Mouse (Mus musculus): ENCODE results near the gene Hoxd13. TPM values are rescaled to one million over a fixed set of nuclear protein-coding genes. Genes with fewer than 3 reads are reported as not detected.

The Hoxd13 gene
- polyA plus RNA-seq, 1 experiment from 2014 or later, result not detected

DNA sequence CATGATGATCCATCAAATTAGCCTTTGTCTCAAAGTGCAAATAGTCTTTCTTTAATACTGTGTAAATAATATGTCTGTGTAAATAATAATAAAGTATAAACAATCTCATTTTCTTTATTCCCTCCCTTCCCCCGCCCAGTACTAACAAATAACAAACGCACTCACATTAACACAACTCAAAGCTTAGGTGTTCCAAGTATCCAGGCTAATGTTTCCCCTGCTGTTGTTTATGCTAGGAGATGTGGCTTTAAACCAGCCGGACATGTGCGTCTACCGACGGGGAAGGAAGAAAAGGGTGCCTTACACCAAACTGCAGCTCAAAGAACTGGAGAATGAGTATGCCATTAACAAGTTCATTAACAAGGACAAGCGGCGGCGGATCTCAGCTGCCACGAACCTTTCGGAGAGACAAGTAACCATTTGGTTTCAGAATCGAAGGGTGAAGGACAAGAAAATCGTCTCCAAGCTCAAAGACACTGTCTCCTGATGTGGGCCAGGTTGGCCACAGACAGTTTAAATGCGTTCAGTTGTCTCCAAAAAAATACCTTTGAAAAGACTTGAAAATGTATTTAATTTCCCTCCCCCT, 1.6 kb downstream of the Hoxd13 start:
- Histone ChIP-seq H3K27me3 (ENCODE audit: control insufficient read depth, insufficient read depth, low read length) (peaks cover 95% of the 10 kb centered on the region), H3K4me3 (ENCODE audit: low read depth, low read length) (no peak overlapping the region), H3K36me3 (ENCODE audit: control insufficient read depth, insufficient read depth, low read length) (no peaks in the 10 kb centered on the region), H3K9ac (ENCODE audit: low read length) (no peak overlapping the region), H3K4me2 (no peak overlapping the region), H3K4me1 (ENCODE audit: control insufficient read depth, insufficient read depth, low read length) (peaks cover 8% of the 10 kb centered on the region; the same call in 1 of the 2 replicates), H3K27ac (ENCODE audit: low read depth, low read length) (no peak overlapping the region), H3K9me3 (ENCODE audit: control insufficient read depth, low read length) (no peaks in the 10 kb centered on the region)
- WGBS, result 2% methylated on average over 14 of the region's 14 CpGs
- no peak for ATAC-seq (ENCODE audit: low FRiP score)
- peak; percentile 95 for DNase-seq (ENCODE audit: low spot score, missing footprints)

GRCm38 (mm10) chr2:74670632-74671188, 2.6 kb downstream of the Hoxd13 start:
- 3% methylated on average over 3 of the region's 3 CpGs for WGBS
- Histone ChIP-seq H3K4me2 (no peak overlapping the region), H3K27ac (ENCODE audit: low read depth, low read length) (no peak overlapping the region), H3K9me3 (ENCODE audit: control insufficient read depth, low read length) (no peaks in the 10 kb centered on the region), H3K36me3 (ENCODE audit: control insufficient read depth, insufficient read depth, low read length) (no peaks in the 10 kb centered on the region), H3K4me3 (ENCODE audit: low read depth, low read length) (no peak overlapping the region), H3K4me1 (ENCODE audit: control insufficient read depth, insufficient read depth, low read length) (peaks cover 8% of the 10 kb centered on the region; the same call in 1 of the 2 replicates), H3K27me3 (ENCODE audit: control insufficient read depth, insufficient read depth, low read length) (peaks cover 96% of the 10 kb centered on the region), H3K9ac (ENCODE audit: low read length) (no peak overlapping the region)
- ATAC-seq (ENCODE audit: low FRiP score), result no peak
- DNase-seq (ENCODE audit: low spot score, missing footprints), result peak; percentile 93

DNA sequence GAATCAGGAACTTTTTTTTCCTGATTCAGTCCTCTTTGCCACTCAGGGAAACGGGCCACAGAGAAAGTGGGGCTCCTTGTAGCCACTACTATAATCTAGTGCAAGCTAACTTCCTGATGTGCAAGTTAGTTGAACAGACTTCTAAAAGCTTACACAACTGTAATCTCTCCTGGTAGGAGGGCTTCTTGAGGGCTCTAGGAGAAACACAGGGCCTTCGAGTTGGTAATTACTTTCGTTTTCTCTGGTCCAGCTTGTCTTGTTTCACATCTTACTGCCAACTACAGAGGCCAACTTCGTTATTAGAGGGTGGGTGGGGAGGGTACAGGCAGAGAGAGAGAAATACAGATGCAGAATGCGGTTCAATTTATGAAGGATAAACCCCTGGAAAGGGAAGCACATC, 3.7 kb downstream of the Hoxd13 start:
- DNase-seq (ENCODE audit: low spot score, missing footprints) (peak; percentile 94), ATAC-seq (ENCODE audit: low FRiP score) (no peak)
- peaks cover 8% of the 10 kb centered on the region; the same call in 1 of the 2 replicates for H3K4me1 ChIP-seq (ENCODE audit: control insufficient read depth, insufficient read depth, low read length)
- H3K27me3 ChIP-seq (ENCODE audit: control insufficient read depth, insufficient read depth, low read length), result peaks cover 97% of the 10 kb centered on the region
- WGBS, result 6% methylated on average over 5 of the region's 5 CpGs
- no peaks in the 10 kb centered on the region for H3K36me3 ChIP-seq (ENCODE audit: control insufficient read depth, insufficient read depth, low read length)
- no peak overlapping the region for H3K9ac ChIP-seq (ENCODE audit: low read length)
- H3K4me2 ChIP-seq, result no peak overlapping the region
- no peak overlapping the region for H3K27ac ChIP-seq (ENCODE audit: low read depth, low read length)
- H3K9me3 ChIP-seq (ENCODE audit: control insufficient read depth, low read length), result no peaks in the 10 kb centered on the region
- H3K4me3 ChIP-seq (ENCODE audit: low read depth, low read length), result no peak overlapping the region

- peak; percentile 71 for ATAC-seq (ENCODE audit: low FRiP score)
- no peak for DNase-seq (ENCODE audit: low spot score, missing footprints)
- H3K9me3 ChIP-seq (ENCODE audit: control insufficient read depth, low read length), result no peaks in the 10 kb centered on the region
- no peak overlapping the region for H3K9ac ChIP-seq (ENCODE audit: low read length)
- peak overlapping the region; percentile 7; the same call in 1 of the 2 replicates for H3K4me2 ChIP-seq
- H3K4me1 ChIP-seq (ENCODE audit: control insufficient read depth, insufficient read depth, low read length), result peaks cover 8% of the 10 kb centered on the region; the same call in 1 of the 2 replicates
- no peaks in the 10 kb centered on the region for H3K36me3 ChIP-seq (ENCODE audit: control insufficient read depth, insufficient read depth, low read length)
- under 1% methylated on average over 40 of the region's 40 CpGs for WGBS
- no peak overlapping the region; the same call in 1 of the 2 replicates for H3K4me3 ChIP-seq (ENCODE audit: low read depth, low read length)
- peaks cover 98% of the 10 kb centered on the region for H3K27me3 ChIP-seq (ENCODE audit: control insufficient read depth, insufficient read depth, low read length)
- no peak overlapping the region for H3K27ac ChIP-seq (ENCODE audit: low read depth, low read length)
Observed at GRCm38 (mm10) chr2:74672481-74673362, 4.6 kb downstream of the Hoxd13 start.

DNA sequence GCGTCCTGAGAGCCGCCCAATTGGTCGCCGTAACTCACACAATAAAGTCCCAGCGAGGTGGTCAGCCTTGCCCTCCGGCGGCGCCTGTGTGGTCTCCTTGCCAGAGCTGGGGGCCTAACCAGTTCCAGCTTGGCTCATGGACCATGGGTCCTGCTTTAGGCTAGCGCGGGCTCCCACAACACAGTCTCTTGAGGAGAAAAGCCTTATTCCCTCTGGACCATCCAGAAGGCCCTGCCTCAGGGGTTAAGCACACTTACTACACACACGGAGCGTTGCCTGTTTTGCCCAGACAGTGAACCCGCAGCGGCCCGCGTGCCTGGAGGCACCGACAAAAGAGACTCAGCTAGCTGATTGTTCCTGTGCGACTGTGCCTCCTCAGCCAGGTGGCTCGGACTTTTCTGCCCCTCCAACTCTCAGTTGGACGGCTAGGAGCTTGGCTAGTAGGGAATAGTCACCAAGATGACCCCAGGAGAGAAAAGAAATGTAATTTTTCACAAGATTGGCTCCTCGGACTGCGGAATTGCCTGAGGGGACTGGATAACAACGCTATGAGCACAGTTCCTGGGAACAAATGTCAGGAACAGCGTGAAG, 5.8 kb downstream of the Hoxd13 start:
- Histone ChIP-seq H3K9me3 (ENCODE audit: control insufficient read depth, low read length) (no peaks in the 10 kb centered on the region), H3K36me3 (ENCODE audit: control insufficient read depth, insufficient read depth, low read length) (no peaks in the 10 kb centered on the region), H3K4me3 (ENCODE audit: low read depth, low read length) (no peak overlapping the region), H3K9ac (ENCODE audit: low read length) (no peak overlapping the region), H3K4me1 (ENCODE audit: control insufficient read depth, insufficient read depth, low read length) (no peaks in the 10 kb centered on the region), H3K27me3 (ENCODE audit: control insufficient read depth, insufficient read depth, low read length) (peaks cover 98% of the 10 kb centered on the region), H3K4me2 (no peak overlapping the region), H3K27ac (ENCODE audit: low read depth, low read length) (no peak overlapping the region)
- DNase-seq (ENCODE audit: low spot score, missing footprints) (no peak), ATAC-seq (ENCODE audit: low FRiP score) (no peak)
- 1% methylated on average over 24 of the region's 24 CpGs for whole genome bisulfite sequencing

DNA sequence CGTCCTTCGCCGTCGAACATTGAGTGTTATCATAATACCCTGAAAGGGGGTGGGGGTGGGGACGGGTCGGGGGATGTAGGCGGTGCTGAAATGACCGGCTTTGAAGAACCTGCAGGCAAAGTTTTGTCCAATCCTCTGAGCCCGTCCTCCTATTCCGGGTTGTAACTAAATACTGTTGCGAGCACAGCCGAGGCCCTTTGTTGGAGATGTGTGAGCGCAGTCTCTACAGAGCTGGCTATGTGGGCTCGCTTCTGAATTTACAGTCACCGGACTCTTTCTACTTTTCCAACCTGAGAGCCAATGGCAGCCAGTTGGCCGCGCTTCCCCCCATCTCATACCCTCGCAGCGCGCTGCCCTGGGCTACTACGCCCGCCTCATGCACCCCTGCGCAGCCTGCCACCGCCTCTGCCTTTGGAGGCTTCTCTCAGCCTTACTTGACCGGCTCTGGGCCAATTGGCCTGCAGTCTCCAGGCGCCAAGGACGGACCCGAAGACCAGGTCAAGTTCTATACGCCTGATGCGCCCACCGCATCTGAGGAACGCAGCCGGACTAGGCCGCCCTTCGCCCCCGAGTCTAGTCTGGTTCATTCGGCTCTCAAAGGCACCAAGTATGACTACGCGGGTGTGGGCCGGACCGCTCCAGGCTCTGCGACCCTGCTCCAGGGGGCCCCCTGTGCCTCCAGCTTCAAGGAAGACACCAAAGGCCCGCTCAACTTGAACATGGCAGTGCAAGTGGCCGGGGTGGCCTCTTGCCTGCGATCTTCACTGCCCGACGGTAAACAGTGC, 7.0 kb downstream of the Hoxd13 start, which contains the start of gene Hoxd12:
Gene Hoxd12, plus strand, starts transcription at position 133 of the 785 bp plus-strand sequence.
- Histone ChIP-seq H3K4me2 (no peak within 1 kb of the TSS), H3K27me3 (ENCODE audit: control insufficient read depth, insufficient read depth, low read length) (peaks cover 98% of the 10 kb centered on the region), H3K9ac (ENCODE audit: low read length) (no peak within 1 kb of the TSS), H3K4me1 (ENCODE audit: control insufficient read depth, insufficient read depth, low read length) (no peaks in the 10 kb centered on the region), H3K36me3 (ENCODE audit: control insufficient read depth, insufficient read depth, low read length) (no peaks in the 10 kb centered on the region), H3K9me3 (ENCODE audit: control insufficient read depth, low read length) (no peaks in the 10 kb centered on the region), H3K27ac (ENCODE audit: low read depth, low read length) (no peak within 1 kb of the TSS), H3K4me3 (ENCODE audit: low read depth, low read length) (no peak within 1 kb of the TSS)
- WGBS, result 3% methylated on average over 47 of the region's 47 CpGs
- ATAC-seq (ENCODE audit: low FRiP score), result no peak
- no peak for DNase-seq (ENCODE audit: low spot score, missing footprints)

DNA sequence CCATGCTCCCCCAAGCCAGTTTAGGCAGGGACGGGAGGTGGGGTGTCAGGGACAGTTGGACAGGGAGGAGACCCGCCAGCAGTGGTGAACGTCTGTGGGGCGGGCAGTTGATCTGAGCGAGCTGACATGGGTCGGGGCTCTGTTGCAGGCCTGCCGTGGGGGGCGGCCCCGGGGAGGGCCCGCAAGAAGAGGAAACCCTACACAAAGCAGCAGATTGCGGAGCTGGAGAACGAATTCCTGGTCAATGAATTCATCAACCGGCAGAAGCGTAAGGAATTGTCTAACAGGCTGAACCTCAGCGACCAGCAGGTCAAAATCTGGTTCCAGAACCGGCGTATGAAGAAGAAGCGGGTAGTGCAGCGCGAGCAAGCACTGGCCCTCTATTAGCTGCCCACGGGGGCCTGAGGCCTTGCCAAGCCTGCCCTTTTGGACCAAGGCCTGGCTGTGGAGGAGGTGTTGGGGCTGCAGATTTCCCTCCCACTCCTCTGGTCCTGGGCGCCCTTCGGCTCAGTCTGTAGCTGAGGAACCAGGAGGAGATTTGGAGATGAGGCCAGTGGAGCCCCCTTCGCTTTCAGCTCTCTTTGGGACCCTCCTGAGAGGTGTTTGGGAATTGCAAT, 7.7 kb downstream of the Hoxd13 start:
- Histone ChIP-seq H3K4me1 (ENCODE audit: control insufficient read depth, insufficient read depth, low read length) (no peaks in the 10 kb centered on the region), H3K36me3 (ENCODE audit: control insufficient read depth, insufficient read depth, low read length) (no peaks in the 10 kb centered on the region), H3K9ac (ENCODE audit: low read length) (no peak overlapping the region), H3K9me3 (ENCODE audit: control insufficient read depth, low read length) (no peaks in the 10 kb centered on the region), H3K4me2 (no peak overlapping the region), H3K27me3 (ENCODE audit: control insufficient read depth, insufficient read depth, low read length) (peaks cover 100% of the 10 kb centered on the region), H3K4me3 (ENCODE audit: low read depth, low read length) (no peak overlapping the region), H3K27ac (ENCODE audit: low read depth, low read length) (no peak overlapping the region)
- DNase-seq (ENCODE audit: low spot score, missing footprints) (no peak), ATAC-seq (ENCODE audit: low FRiP score) (no peak)
- 3% methylated on average over 24 of the region's 24 CpGs for WGBS

- ATAC-seq (ENCODE audit: low FRiP score), result no peak
Observed at GRCm38 (mm10) chr2:74676376-74677052, 8.4 kb downstream of the Hoxd13 start.

More at GRCm38 (mm10) chr2:74676376-74677052, 8.4 kb downstream of the Hoxd13 start:
- no peaks in the 10 kb centered on the region for H3K9me3 ChIP-seq (ENCODE audit: control insufficient read depth, low read length)
- WGBS, result 2% methylated on average over 9 of the region's 9 CpGs
- H3K4me3 ChIP-seq (ENCODE audit: low read depth, low read length), result no peak overlapping the region
- no peak overlapping the region for H3K27ac ChIP-seq (ENCODE audit: low read depth, low read length)
- H3K27me3 ChIP-seq (ENCODE audit: control insufficient read depth, insufficient read depth, low read length), result peaks cover 100% of the 10 kb centered on the region
- no peaks in the 10 kb centered on the region for H3K36me3 ChIP-seq (ENCODE audit: control insufficient read depth, insufficient read depth, low read length)
- no peaks in the 10 kb centered on the region for H3K4me1 ChIP-seq (ENCODE audit: control insufficient read depth, insufficient read depth, low read length)
- no peak overlapping the region for H3K4me2 ChIP-seq
- H3K9ac ChIP-seq (ENCODE audit: low read length), result no peak overlapping the region
- DNase-seq (ENCODE audit: low spot score, missing footprints), result no peak
